Mouse (Mus musculus) C2C12 (cell line): ENCODE data around the gene Slc38a3. TPM values are rescaled to one million over a fixed set of nuclear protein-coding genes. Genes with fewer than 3 reads are reported as not detected.

ENCODE experiments used
- H3K27me3 ChIP-seq: one replicate; pipeline ENCODE4 v1.6.1; 2011; ENCODE audit not compliant: control insufficient read depth, insufficient read depth, insufficient read length
- H3K36me3 ChIP-seq: one replicate; pipeline ENCODE4 v1.6.1; 2011; ENCODE audit not compliant: control insufficient read depth, insufficient read depth
- H3K4me3 ChIP-seq: one replicate; pipeline ENCODE4 v1.5.1; 2011; ENCODE audit warnings: mild to moderate bottlenecking, control low read depth; ENCODE audit not compliant: poor library complexity, insufficient read depth, severe bottlenecking
- H3K79me2 ChIP-seq: one replicate; pipeline ENCODE4 v1.6.1; 2011; ENCODE audit not compliant: control insufficient read depth, insufficient read depth
- H3K79me3 ChIP-seq: one replicate; pipeline ENCODE4 v1.6.1; 2011; ENCODE audit warnings: low read depth, control low read depth
- H3ac ChIP-seq: one replicate; pipeline ENCODE3; 2011; ENCODE audit warnings: low read depth; ENCODE audit not compliant: control insufficient read depth, insufficient read length
- CEBPB ChIP-seq: IDR thresholded peaks from one replicate; pipeline ENCODE4 v1.6.1; 2011; ENCODE audit warnings: low read depth, mild to moderate bottlenecking, control low read depth, moderate library complexity
- CTCF ChIP-seq: IDR thresholded peaks from one replicate; pipeline ENCODE4 v1.5.1; 2011; ENCODE audit not compliant: control insufficient read depth, insufficient read depth, insufficient read length
- FOSL1 ChIP-seq: IDR thresholded peaks from one replicate; pipeline ENCODE4 v1.8.0; 2011; ENCODE audit warnings: mild to moderate bottlenecking, low read length; ENCODE audit not compliant: poor library complexity, insufficient read depth, severe bottlenecking
- MAX ChIP-seq: IDR thresholded peaks from one replicate; pipeline ENCODE4 v1.6.1; 2011; ENCODE audit warnings: mild to moderate bottlenecking, control low read depth
- MYOD1 ChIP-seq: IDR thresholded peaks from one replicate; pipeline ENCODE4 v1.6.1; 2011; ENCODE audit warnings: low read depth; ENCODE audit not compliant: control insufficient read depth, insufficient read length
- MYOG ChIP-seq: IDR thresholded peaks from one replicate; pipeline ENCODE4 v1.6.1; 2011; ENCODE audit not compliant: control insufficient read depth, insufficient read length; ENCODE audit errors: extremely low read depth
- USF1 ChIP-seq: IDR thresholded peaks from one replicate; pipeline ENCODE4 v1.6.1; 2011; ENCODE audit warnings: low read depth, mild to moderate bottlenecking, control low read depth, moderate library complexity
- polyA plus RNA-seq: library from polyadenylated mRNA; unstranded; fragments of >200 nt; fragmentation: generic; extraction: Trizol; gene quantifications from one replicate; pipeline ENCODE4 v1.2.1, GENCODE M21; 2012; ENCODE audit warnings: missing spikeins

The Slc38a3 gene
- polyA plus RNA-seq, 1 experiment = 0.01 TPM

DNA sequence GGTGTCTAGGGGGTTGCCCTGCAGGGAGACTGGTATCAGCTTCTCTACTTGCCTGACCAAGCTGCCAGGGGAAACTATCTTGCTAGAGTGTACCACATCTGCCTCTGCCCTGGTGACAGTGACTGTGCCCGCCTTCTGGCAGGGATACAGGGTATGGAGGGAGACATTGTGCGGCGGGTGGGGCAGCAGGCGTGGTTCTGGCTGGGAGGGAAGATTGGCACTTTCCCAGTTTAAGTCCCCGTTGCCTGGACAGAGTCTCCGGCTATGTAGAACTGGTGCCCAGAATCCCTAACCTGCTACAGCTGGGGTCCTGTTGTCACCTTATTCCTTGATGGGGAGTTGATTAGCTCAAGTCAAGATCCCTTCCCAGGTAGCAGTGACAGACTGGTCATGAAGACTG, 36.9 kb downstream of the Slc38a3 start:
- H3K36me3 ChIP-seq = peaks cover 4% of the 10 kb centered on the region
- no peaks in the 10 kb centered on the region for H3K27me3 ChIP-seq
- TF ChIP-seq MYOD1 (no peak), FOSL1 (no peak), MAX (no peak), USF1 (no peak), CEBPB (no peak), CTCF (no peak), MYOG (no peak)
- H3K79me2 ChIP-seq = peaks cover 76% of the 10 kb centered on the region
- peaks cover 58% of the 10 kb centered on the region for H3K79me3 ChIP-seq
- peak overlapping the region; percentile 76 for H3ac ChIP-seq
- peak overlapping the region; percentile 82 for H3K4me3 ChIP-seq

DNA sequence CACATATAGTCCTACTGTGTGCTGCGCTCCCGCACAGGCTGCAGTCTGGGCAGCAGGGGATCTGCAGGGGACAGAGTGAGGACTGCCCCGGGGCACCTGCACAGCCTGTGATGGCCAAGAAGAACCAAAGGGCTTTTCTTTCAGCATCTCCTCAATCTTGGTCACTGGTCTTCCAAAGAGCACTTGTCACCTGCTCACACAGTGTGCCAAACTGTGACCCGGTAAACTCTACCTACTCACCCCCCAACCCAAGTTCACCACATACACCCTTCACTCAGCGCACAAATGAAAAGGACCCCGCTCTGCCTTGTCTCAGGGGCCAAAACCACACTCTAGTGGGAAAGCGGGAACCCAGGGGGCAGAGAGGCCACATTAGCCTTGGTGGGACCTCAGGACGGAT, 37.5 kb downstream of the Slc38a3 start:
- Histone ChIP-seq H3K79me2 (peaks cover 82% of the 10 kb centered on the region), H3K27me3 (no peaks in the 10 kb centered on the region), H3ac (no peak overlapping the region), H3K36me3 (peaks cover 4% of the 10 kb centered on the region), H3K79me3 (peaks cover 64% of the 10 kb centered on the region), H3K4me3 (no peak overlapping the region)
- TF ChIP-seq CEBPB (no peak), FOSL1 (no peak), USF1 (no peak), CTCF (no peak), MYOG (no peak), MYOD1 (no peak), MAX (no peak)

- TF ChIP-seq MYOG (no peak), CTCF (no peak), CEBPB (no peak), USF1 (no peak), FOSL1 (no peak), MYOD1 (no peak), MAX (no peak)
- H3K4me3 ChIP-seq = no peak overlapping the region
These were observed 38.0 kb downstream of the Slc38a3 start for GRCm38 (mm10) chr9:107631311-107631826.

GRCm38 (mm10) chr9:107630576-107630975, 38.8 kb downstream of the Slc38a3 start:
- peaks cover 4% of the 10 kb centered on the region for H3K36me3 ChIP-seq
- H3ac ChIP-seq = no peak overlapping the region
- H3K27me3 ChIP-seq = no peaks in the 10 kb centered on the region
- H3K4me3 ChIP-seq = no peak overlapping the region
- H3K79me3 ChIP-seq = peaks cover 72% of the 10 kb centered on the region
- TF ChIP-seq CEBPB (no peak), USF1 (no peak), CTCF (no peak), MYOG (no peak), MAX (no peak), FOSL1 (no peak), MYOD1 (no peak)
- peaks cover 95% of the 10 kb centered on the region for H3K79me2 ChIP-seq

More at GRCm38 (mm10) chr9:107631311-107631826, 38.0 kb downstream of the Slc38a3 start:
- no peak overlapping the region for H3ac ChIP-seq
- H3K79me2 ChIP-seq = peaks cover 87% of the 10 kb centered on the region
- H3K79me3 ChIP-seq = peaks cover 66% of the 10 kb centered on the region
- H3K27me3 ChIP-seq = no peaks in the 10 kb centered on the region
- peaks cover 4% of the 10 kb centered on the region for H3K36me3 ChIP-seq

DNA sequence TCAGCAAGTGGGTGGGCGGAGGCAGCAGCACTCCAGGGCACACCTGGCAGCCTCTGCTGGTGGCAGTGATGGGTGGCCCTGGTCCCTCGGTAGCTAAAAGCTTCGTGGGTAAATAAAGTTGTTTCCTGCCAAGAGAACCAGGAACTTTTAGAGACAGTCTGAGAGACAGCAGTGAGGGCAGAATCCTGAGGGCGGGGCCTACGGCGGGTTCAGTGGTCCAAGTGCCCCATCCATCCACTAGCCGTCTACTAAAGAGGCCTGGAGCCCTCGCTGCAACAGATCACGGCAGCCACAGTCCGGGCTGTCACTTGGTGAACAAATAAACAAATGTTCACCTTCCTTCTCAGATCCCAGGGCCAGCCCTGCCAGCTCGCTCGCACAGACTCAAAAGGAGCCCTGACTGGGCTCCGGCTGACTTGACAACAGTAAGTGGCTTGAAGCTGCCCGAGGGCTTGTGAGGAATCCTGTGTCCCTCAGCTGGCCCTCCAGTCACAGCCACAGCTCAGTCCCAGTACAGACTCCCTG, 39.4 kb downstream of the Slc38a3 start:
- peaks cover 4% of the 10 kb centered on the region for H3K36me3 ChIP-seq
- H3ac ChIP-seq = no peak overlapping the region
- H3K79me2 ChIP-seq = peaks cover 100% of the 10 kb centered on the region
- H3K4me3 ChIP-seq = no peak overlapping the region
- H3K79me3 ChIP-seq = peaks cover 78% of the 10 kb centered on the region
- H3K27me3 ChIP-seq = no peaks in the 10 kb centered on the region
- no peak for TF ChIP-seq MAX
- no peak for TF ChIP-seq USF1
- no peak for TF ChIP-seq CEBPB
- no peak for TF ChIP-seq FOSL1
- no peak for TF ChIP-seq MYOD1
- TF ChIP-seq CTCF = no peak
- no peak for TF ChIP-seq MYOG

- TF ChIP-seq MAX = no peak
- no peak for TF ChIP-seq FOSL1
- no peak for TF ChIP-seq CTCF
- TF ChIP-seq CEBPB = no peak
- no peak for TF ChIP-seq MYOG
- TF ChIP-seq USF1 = no peak
- TF ChIP-seq MYOD1 = no peak
- H3K27me3 ChIP-seq = no peaks in the 10 kb centered on the region
- no peak overlapping the region for H3K4me3 ChIP-seq
- H3K79me2 ChIP-seq = peaks cover 100% of the 10 kb centered on the region
- H3K36me3 ChIP-seq = peaks cover 10% of the 10 kb centered on the region
- H3ac ChIP-seq = no peak overlapping the region
- peaks cover 78% of the 10 kb centered on the region for H3K79me3 ChIP-seq
These were observed 40.0 kb downstream of the Slc38a3 start for GRCm38 (mm10) chr9:107629411-107629730.
